Mouse (Mus musculus) layer of hippocampus, adult 9-10 months (tissue): ENCODE data around the gene Nfib.

Experiments used
- DNase-seq: peaks from one replicate; pipeline ENCODE4 v3.0.0; 2022; ENCODE audit warnings: low spot score

Nfib gene

GRCm38 (mm10) chr4:82540466-82540990 is 165.0 kb downstream of the Nfib start:
- no peak for DNase-seq

DNA sequence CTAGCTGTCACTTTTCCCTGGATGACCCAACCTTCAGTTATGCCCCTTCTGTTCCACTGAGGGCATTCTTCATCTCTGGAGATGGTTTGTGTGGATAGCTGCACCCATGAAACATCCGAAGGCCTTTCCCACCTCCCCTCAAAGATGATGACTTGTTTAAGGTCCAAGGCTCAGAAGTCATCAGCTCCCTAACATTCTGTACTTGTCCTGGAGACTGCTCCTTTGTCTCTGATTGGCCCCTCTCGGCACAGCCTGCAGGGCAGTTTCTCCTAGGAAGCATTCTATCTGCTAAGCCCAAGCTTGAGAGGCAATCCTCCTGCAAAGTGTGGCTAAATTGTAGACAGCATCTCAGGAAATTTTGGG is 165.5 kb downstream of the Nfib start:
- no peak for DNase-seq

- DNase-seq = no peak
These were observed 166.0 kb downstream of the Nfib start for GRCm38 (mm10) chr4:82539406-82540047.

GRCm38 (mm10) chr4:82538815-82539214 is 166.7 kb downstream of the Nfib start:
- no peak for DNase-seq

- no peak for DNase-seq
These were observed 167.3 kb downstream of the Nfib start for GRCm38 (mm10) chr4:82538069-82538811.

- DNase-seq = no peak
These were observed 168.1 kb downstream of the Nfib start for GRCm38 (mm10) chr4:82537279-82537967.

DNA sequence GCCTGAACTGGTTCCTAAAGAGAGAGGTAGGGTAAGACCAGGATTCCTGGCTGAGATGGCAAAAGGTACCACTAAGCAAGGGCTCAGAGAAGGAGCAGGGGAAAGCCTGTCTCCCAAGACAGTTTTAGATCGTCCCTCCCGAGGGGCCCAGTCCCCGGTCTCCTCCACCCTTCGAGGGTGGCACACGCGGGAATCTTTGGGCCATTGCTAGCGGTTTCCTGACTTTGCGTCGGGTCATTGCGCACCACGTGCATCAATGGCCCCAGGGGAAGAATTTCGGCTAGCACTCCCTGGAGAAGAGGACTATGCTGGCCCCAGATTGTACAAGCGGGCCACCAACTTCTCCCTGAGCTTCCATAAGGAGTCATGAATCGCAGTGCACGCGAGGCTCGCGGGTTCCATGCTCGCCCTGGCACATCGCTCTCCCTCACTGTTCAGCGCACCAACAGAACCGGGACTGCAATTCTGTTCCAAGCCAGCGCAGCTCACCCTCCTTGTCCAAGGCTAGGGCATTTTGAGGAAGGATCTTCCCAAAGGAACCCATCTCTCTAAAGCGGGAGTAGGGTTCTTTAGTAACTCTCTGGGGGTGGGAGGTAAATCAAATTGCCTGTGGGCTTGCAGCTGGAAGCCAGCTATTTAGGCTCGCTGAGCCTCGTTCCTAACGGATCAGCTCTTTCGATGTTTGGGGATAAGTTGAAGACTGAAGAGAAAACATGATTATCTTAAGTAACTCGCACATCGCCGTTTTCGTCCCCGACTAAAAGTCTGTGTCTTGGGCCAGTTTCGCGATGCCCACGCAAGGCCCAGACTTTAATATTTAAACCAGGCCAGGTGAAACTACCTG is 168.9 kb downstream of the Nfib start:
- DNase-seq = no peak

- no peak for DNase-seq
These were observed 169.7 kb downstream of the Nfib start for GRCm38 (mm10) chr4:82535606-82536434.

DNA sequence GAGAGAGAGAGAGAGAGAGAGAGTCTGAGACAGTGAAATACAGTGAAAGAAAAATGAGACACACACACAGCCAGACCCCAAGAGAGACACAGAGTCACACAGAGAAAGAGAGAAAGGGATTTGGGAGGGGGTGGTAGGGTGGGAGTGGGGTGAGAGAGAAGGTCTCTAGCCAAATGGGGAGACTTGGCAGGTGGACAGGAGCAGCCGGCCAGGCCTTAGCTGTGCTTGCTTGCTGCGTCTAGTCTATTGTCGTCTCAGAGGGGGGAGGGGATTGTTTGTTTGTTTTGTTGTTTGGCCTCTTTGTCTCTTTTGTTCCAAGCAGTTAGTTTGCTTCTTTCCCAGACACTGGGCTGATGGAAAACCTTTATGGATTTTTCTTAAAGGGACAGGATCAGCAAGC is 172.3 kb downstream of the Nfib start:
- no peak for DNase-seq

DNA sequence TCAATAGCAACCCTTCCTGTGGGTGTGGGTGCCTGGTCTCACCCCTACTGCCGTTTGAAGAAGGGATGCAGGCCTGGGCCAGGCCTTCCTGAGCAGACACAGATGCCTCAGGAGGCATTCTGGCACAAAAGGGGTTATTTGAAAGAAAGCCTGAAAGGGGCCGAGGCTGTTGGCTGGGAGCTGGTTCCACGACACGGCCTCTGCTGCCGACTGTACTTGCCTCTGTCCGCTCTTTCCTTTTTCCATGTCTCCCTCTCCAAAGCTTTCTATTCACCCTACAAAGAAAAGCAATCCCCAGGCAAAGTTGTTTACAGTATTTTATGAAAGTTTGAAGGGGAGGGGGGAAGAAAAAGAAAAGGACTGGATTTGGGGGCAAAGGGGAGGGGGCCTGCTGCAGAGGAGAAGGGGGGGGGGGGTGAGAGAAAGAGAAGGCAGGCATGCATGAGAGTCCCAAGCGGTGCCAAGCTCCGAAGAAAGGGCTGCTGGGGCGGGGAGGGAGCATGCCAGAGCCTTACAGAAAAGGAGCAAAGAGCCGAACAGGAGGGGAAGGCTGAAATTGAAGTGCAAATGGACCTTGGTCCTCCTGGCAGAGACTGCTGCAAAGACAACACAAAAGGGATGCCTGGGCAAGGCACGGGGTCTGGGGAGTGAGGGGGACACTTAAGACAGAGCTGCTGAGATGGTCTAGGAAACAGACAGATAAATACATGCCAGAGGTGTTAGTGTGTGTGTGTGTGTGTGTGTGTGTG is 172.9 kb downstream of the Nfib start:
- DNase-seq = no peak

- no peak for DNase-seq
These were observed 173.6 kb downstream of the Nfib start for GRCm38 (mm10) chr4:82531977-82532376.

DNA sequence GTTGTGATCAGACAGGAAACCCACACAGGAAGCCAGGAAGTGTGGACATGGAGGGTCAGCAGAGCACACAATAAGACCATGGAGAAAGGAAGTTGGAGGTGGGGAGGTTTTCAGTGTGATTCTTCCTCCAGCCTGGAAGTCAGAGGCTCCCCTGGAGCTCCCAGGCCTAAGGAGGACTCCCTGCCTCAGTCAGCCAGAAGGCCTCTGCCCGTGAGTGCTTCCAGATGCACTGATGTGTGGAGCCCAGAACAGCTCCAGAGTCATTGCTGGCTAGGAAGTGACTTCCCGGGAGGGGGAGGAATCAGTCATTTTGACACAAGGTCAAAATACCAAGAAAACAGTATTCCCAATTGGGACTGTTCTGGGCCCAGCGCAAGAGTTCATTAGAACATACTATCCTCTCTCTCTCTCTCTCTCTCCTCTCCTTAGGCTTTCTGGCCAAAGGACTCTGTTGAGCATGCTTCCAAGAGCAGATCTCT is 174.6 kb downstream of the Nfib start:
- DNase-seq = no peak

DNA sequence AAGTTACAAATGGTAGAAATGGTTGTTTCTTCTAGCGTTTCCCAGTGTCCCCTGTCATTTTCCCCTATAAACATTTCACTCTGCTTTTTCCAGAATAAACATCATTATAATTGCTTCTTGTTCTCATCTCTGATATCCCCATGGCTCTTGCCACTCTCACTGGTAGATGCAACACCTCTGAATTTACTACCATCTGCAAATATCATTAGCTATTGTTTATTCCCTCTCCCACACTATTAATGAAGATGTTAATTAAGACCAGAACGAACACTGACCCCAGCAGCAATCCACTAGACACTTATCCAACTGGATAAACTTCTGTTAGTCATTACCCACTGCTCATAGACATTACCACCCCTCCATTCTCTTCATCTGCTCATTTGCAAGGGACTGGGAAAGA is 176.6 kb downstream of the Nfib start:
- DNase-seq = no peak

- DNase-seq = no peak
These were observed 185.6 kb downstream of the Nfib start for GRCm38 (mm10) chr4:82519935-82520334.

GRCm38 (mm10) chr4:82518132-82518531 is 187.4 kb downstream of the Nfib start:
- no peak for DNase-seq

- no peak for DNase-seq
These were observed 188.2 kb downstream of the Nfib start for GRCm38 (mm10) chr4:82517311-82517710.

DNA sequence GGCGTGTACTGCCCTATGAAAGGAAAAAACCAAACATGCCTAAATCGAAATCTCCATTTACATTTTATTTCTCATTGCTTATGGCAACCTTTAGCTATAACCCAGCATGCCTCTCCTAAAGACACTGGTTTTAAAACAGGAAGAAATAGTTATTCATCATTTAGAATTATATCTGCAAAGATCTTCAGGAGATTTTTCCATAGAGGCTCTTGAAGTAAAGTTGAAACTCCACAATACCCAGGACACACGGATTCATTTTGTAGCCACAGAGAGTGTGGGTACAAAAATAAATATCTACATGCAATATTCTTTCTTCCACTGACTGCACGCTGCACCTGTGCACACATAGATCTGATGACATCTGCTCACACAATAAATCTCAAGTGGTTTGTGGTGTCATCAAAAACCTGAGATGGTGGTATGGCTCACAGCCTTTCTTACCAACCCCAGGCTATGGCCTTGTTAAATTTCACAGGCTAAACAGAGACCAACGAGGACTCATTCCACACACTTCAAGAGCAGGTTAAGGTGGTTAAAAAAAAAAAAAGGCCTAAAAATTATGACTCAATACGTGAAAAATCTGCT is 189.2 kb downstream of the Nfib start:
- DNase-seq = no peak

GRCm38 (mm10) chr4:82514921-82515320 is 190.6 kb downstream of the Nfib start:
- DNase-seq = no peak

DNA sequence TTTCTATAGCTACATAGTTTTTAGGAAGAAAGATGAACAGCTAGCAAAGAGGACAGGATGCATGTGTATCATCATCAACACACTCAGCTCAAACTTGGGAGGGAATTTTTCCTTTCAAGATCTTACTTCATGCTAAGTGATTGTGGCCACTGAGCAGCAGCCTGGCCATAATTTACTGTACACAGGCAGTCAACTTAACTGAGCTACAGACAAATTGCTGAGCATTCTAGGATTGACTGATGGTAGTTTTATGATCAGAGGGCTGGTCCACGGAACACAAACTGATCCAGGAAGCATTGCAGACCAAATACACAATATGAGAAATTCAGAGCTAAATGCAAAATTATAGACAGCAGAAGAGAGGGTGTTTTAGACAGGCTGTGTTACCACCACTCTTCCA is 191.2 kb downstream of the Nfib start:
- no peak for DNase-seq

- no peak for DNase-seq
These were observed 192.2 kb downstream of the Nfib start for GRCm38 (mm10) chr4:82513426-82513750.
